Mouse (Mus musculus) myocyte (in vitro differentiated cells): Measurements from ENCODE around the gene Cfap54.

ENCODE experiments used
- TCF12 ChIP-seq: IDR thresholded peaks from one replicate; pipeline ENCODE4 v1.6.1; 2011; ENCODE audit warnings: mild to moderate bottlenecking, control low read depth; ENCODE audit not compliant: poor library complexity, insufficient read depth, severe bottlenecking
- TCF3 ChIP-seq: IDR thresholded peaks from one replicate; pipeline ENCODE4 v1.6.1; 2011; ENCODE audit warnings: low read depth, control low read depth; ENCODE audit not compliant: insufficient read length

- peak; percentile 52 for TF ChIP-seq TCF12
- no peak for TF ChIP-seq TCF3
These were observed 9.7 kb downstream of the Cfap54 start for GRCm38 (mm10) chr10:93071753-93072152.
